Mouse (Mus musculus) layer of hippocampus, postnatal 36 days (tissue): Measurements from ENCODE around the gene Pgm5. TPM values are rescaled to one million over a fixed set of nuclear protein-coding genes. Genes with fewer than 3 reads are reported as not detected.
"Not testable (repeated sequence)": the region's sequence is repeated elsewhere in the genome, so short reads cannot be mapped to it uniquely, and the experiment has no call there.

Source experiments
- DNase-seq, 2 experiments: peaks; one replicate each; pipeline ENCODE4 v3.0.0; 2022
- total RNA-seq, 2 experiments: library from RNA; stranded (reverse); gene quantifications; 2 replicates each; pipeline ENCODE4 v1.2.3; 2021

Gene Pgm5
- total RNA-seq, 2 experiments from 2014 or later, result 3.7 to 5.2 TPM

- not testable (repeated sequence) for DNase-seq
Observed at GRCm38 (mm10) chr19:24703168-24703567, 158.5 kb downstream of the Pgm5 start.

GRCm38 (mm10) chr19:24701716-24702115 lies 159.9 kb downstream of the Pgm5 start:
- DNase-seq, result no peak

GRCm38 (mm10) chr19:24700664-24701063 lies 161.0 kb downstream of the Pgm5 start:
- DNase-seq, result no peak

- no peak for DNase-seq
Observed at GRCm38 (mm10) chr19:24699910-24700309, 161.7 kb downstream of the Pgm5 start.

GRCm38 (mm10) chr19:24699196-24699595 lies 162.5 kb downstream of the Pgm5 start:
- no peak for DNase-seq

GRCm38 (mm10) chr19:24698651-24699050 lies 163.0 kb downstream of the Pgm5 start:
- DNase-seq, result no peak

GRCm38 (mm10) chr19:24697946-24698345 lies 163.7 kb downstream of the Pgm5 start:
- no peak for DNase-seq

- no peak for DNase-seq
Observed at GRCm38 (mm10) chr19:24692691-24693090, 169.0 kb downstream of the Pgm5 start.

- DNase-seq, result no peak
Observed at GRCm38 (mm10) chr19:24689531-24689930, 172.1 kb downstream of the Pgm5 start.

GRCm38 (mm10) chr19:24688327-24688726 lies 173.3 kb downstream of the Pgm5 start:
- DNase-seq, result no peak

GRCm38 (mm10) chr19:24686411-24686810 lies 175.2 kb downstream of the Pgm5 start:
- no peak for DNase-seq

GRCm38 (mm10) chr19:24683016-24683720 lies 178.5 kb downstream of the Pgm5 start:
- DNase-seq, result no peak

GRCm38 (mm10) chr19:24677242-24677984 lies 184.2 kb downstream of the Pgm5 start:
- no peak for DNase-seq

GRCm38 (mm10) chr19:24676429-24676828 lies 185.2 kb downstream of the Pgm5 start:
- no peak for DNase-seq

GRCm38 (mm10) chr19:24673762-24674161 lies 187.9 kb downstream of the Pgm5 start, which contains the start of gene Tmem252:
Gene Tmem252 (plus strand): TSS chr19:24674008.
- no peak for DNase-seq

- DNase-seq, result no peak
Observed at GRCm38 (mm10) chr19:24673331-24673730, 188.3 kb downstream of the Pgm5 start.

- no peak for DNase-seq
Observed at GRCm38 (mm10) chr19:24672366-24672960, 189.2 kb downstream of the Pgm5 start.

- DNase-seq, result no peak
Observed at GRCm38 (mm10) chr19:24671571-24671970, 190.1 kb downstream of the Pgm5 start.

GRCm38 (mm10) chr19:24667527-24667926 lies 194.1 kb downstream of the Pgm5 start:
- no peak for DNase-seq

- DNase-seq, result peak in 1 of 2 experiments; percentile 16
Observed at GRCm38 (mm10) chr19:24665771-24666170, 195.9 kb downstream of the Pgm5 start.

- DNase-seq, result no peak
Observed at GRCm38 (mm10) chr19:24662346-24662745, 199.3 kb downstream of the Pgm5 start.

GRCm38 (mm10) chr19:24656981-24657380 lies 204.7 kb downstream of the Pgm5 start:
- DNase-seq, result no peak

GRCm38 (mm10) chr19:24653230-24653799 lies 208.3 kb downstream of the Pgm5 start:
- DNase-seq, result no peak
